Comparison of ENCODE assay signal across 8 mouse cellular contexts in the genomic region with DNA sequence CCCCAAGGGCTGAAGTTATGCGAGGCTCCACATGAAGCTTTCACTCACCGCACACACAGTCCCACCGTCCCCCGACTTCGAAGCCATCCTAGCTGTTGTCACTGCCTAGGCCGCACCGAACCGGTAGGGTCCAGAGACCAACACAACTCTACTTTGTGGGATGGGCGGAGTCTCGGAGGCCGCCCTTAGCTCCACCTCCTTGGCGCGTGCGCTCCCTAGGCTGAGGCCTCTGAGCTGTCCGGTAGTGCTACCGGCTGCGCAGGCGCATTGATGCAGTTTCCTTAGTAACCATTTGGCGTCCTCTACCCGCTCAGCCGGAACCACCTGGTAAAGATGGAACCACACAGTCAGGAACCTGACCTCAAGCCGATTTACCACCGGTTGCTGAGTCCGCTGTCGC. TPM values are rescaled to one million over a fixed set of nuclear protein-coding genes. Genes with fewer than 3 reads are reported as not detected.
DNase-seq lines count a peak whose midpoint lies in the region; ATAC-seq and TF ChIP-seq lines count a peak whose summit lies in the region.

A gene (minus strand): TSS at position 184 of the 400 bp plus-strand sequence.
A gene (plus strand): TSS at position 218 of the 400 bp plus-strand sequence.

- peak; percentile 96 for ATAC-seq in activated CD4-positive, CD25-positive, alpha-beta regulatory T cell, adult 4 months
- peak; percentile 98 for ATAC-seq in inflammation-experienced regulatory T-cells, adult 6 months
- ATAC-seq in megakaryocyte-erythroid progenitor cell, adult 5-6 weeks (replicated peaks; ENCODE audit: low FRiP score, low TSS enrichment, poor library complexity, severe bottlenecking): peak; percentile 97

- DNase-seq in gastrocnemius, postnatal 10 days: peak; percentile 96
- DNase-seq in left cerebral cortex, postnatal 10 days (ENCODE audit: extremely low spot score in 1 of 2, low spot score in 2 of 2): peak; percentile 94 to 97
- peak; percentile 94 for DNase-seq in right cerebral cortex, postnatal 25 days
- peak; percentile 93 to 95 for DNase-seq in urinary bladder, postnatal 4 days (ENCODE audit: low spot score in 2 of 2)

- H3K27ac ChIP-seq in cortical plate, adult 2 months (ENCODE audit: insufficient read depth, low read length): no peak within 1 kb of the TSS

- TF ChIP-seq CTCF in cortical plate, adult 2 months (IDR thresholded peaks at IDR 0.05; ENCODE audit: extremely low read depth, insufficient read depth, low read length): no peak

- peak; percentile 79 for TF ChIP-seq POLR2A in cortical plate, adult 2 months (IDR thresholded peaks at IDR 0.05; ENCODE audit: extremely low read depth, insufficient read depth, low read length)

- peak within 1 kb of the TSS; percentile 61 for H3K4me3 ChIP-seq in cortical plate, adult 2 months (ENCODE audit: insufficient read depth, low read length)

- H3K4me1 ChIP-seq in cortical plate, adult 2 months (ENCODE audit: control insufficient read depth, insufficient read depth, low read length): no peaks in the 10 kb centered on the region; the same call in 1 of the 2 replicates

- intact Hi-C loops in left cerebral cortex, postnatal 10 days (cut with DNase I): no loop called here

RNA-seq across cellular contexts. Expression of the first gene that starts in this region (rescaled TPM):
- polyA plus RNA-seq in activated CD4-positive, CD25-positive, alpha-beta regulatory T cell, adult 4 months (2017; shearing (Covaris generic)): 100 to 1,000 TPM in 1 of 2 experiments, 10 to 100 TPM in 1; 94.7 to 162 TPM
- 48.7 and 49.1 TPM in 2 replicates for polyA plus RNA-seq in cortical plate, adult 2 months (2012; rRNA removed)
- total RNA-seq in gastrocnemius, postnatal 10 days (2021): 10 to 100 TPM; 31.4 to 33.1 TPM
- 10 to 100 TPM; 47.2 to 94.6 (median 80.5) TPM for polyA plus RNA-seq in inflammation-experienced regulatory T-cells, adult 6 months (2017; shearing (Covaris generic))
- total RNA-seq in left cerebral cortex, postnatal 10 days (2021): 10 to 100 TPM; 37.4 to 38.6 TPM
- 75.1 and 81.3 TPM in 2 replicates for total RNA-seq in megakaryocyte-erythroid progenitor cell, adult 5-6 weeks (2014; fragmentation: Nextera tagmentation)
- 47.7 and 59.0 TPM in 2 replicates for total RNA-seq in megakaryocyte-erythroid progenitor cell, adult 5-6 weeks (2017)

RNA-seq across cellular contexts. Expression of the second gene that starts in this region (rescaled TPM):
- polyA plus RNA-seq in activated CD4-positive, CD25-positive, alpha-beta regulatory T cell, adult 4 months (2017; shearing (Covaris generic)): not detected
- polyA plus RNA-seq in cortical plate, adult 2 months (2012; rRNA removed): 2.0 and 2.1 TPM in 2 replicates
- not detected for total RNA-seq in gastrocnemius, postnatal 10 days (2021)
- not detected for polyA plus RNA-seq in inflammation-experienced regulatory T-cells, adult 6 months (2017; shearing (Covaris generic))
- total RNA-seq in left cerebral cortex, postnatal 10 days (2021): 1 to 10 TPM; 2.4 to 2.9 TPM
- total RNA-seq in megakaryocyte-erythroid progenitor cell, adult 5-6 weeks (2014; fragmentation: Nextera tagmentation): not detected in 2 replicates
- total RNA-seq in megakaryocyte-erythroid progenitor cell, adult 5-6 weeks (2017): not detected in 2 replicates
